Mouse (Mus musculus): ENCODE measurements at regions not wholly inside any gene's neighbourhood (a gene's known extent, or its start where the extent isn't known, plus 50 kb on each side); places are given as distances from the start of the nearest gene placed in this dataset.

DNA sequence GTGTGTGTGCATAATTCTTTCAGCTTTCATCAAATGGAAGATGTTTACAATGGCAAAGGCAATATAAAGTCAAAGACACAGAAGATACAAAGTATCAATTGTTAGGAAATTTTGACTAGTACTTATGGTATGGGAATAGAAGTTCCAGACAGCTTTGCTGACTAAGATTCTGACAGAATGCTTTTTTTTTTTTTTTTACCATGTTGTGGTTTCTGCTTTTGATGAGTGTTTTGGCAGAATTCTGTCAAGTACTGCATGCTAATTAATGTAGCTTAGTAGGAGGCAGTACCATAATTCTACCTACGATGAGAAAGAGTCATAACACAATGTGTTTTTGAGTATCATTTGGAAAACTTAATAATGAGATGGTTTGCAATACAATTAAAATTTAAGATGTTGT lies 215.3 kb upstream of the Tet2 start:
- TF ChIP-seq POLR2A (IDR thresholded peaks at IDR 0.05; ENCODE audit: low read depth, low read length) = no peak
- no peak for TF ChIP-seq CTCF (conservative IDR thresholded peaks at IDR 0.05; ENCODE audit: insufficient read depth, insufficient read length, low read depth, low read length)

All from kidney, adult 2 months (tissue).